Mouse (Mus musculus) thymus, adult 2 months (tissue): ENCODE results near the gene Grcc10.

Source experiments
- CTCF ChIP-seq: fragments of 200-500 bp; IDR thresholded peaks from 2 replicates; pipeline ENCODE4 v1.5.1; 2012; ENCODE audit warnings: mild to moderate bottlenecking, control low read depth, low read length, moderate library complexity, borderline replicate concordance; ENCODE audit not compliant: control insufficient read depth, poor library complexity, insufficient read depth; ENCODE audit errors: extremely low read depth
- POLR2A ChIP-seq: fragments of 200-500 bp; IDR thresholded peaks from 2 replicates; pipeline ENCODE4 v1.6.1; 2012; ENCODE audit warnings: mild to moderate bottlenecking, low read length, control low read depth, moderate library complexity; ENCODE audit not compliant: control insufficient read depth, poor library complexity, insufficient read depth; ENCODE audit errors: extremely low read depth

GRCm38 (mm10) chr6:124702784-124703103 is 38.4 kb downstream of the Grcc10 start:
- TF ChIP-seq CTCF (peak; percentile 80; the same call in 1 of the 2 replicates), POLR2A (no peak)
